Mouse (Mus musculus) kidney, embryonic 15.5 days (tissue): ENCODE measurements around the gene Cdkn2aip. TPM values are rescaled to one million over a fixed set of nuclear protein-coding genes. Genes with fewer than 3 reads are reported as not detected.
A peak's percentile ranks its signal among the peaks of the same experiment; 100 is the strongest.

Experiments
- ATAC-seq: fragments of 200-750 bp; cut with Nextera tagmentation; replicated peaks from 2 replicates; pipeline ENCODE4 v1.8.0; 2017; ENCODE audit warnings: moderate TSS enrichment; ENCODE audit not compliant: low FRiP score
- H3K27ac ChIP-seq: fragments of 300-500 bp; sonication (generic); 2 replicates; pipeline ENCODE4 v1.5.1; 2015; ENCODE audit warnings: mild to moderate bottlenecking, inconsistent platforms
- H3K27me3 ChIP-seq: fragments of 300-500 bp; sonication (generic); 2 replicates; pipeline ENCODE4 v1.6.1; 2015; ENCODE audit warnings: inconsistent platforms
- H3K36me3 ChIP-seq: fragments of 300-500 bp; sonication (generic); 2 replicates; pipeline ENCODE4 v1.6.1; 2015; ENCODE audit warnings: inconsistent platforms
- H3K4me1 ChIP-seq: fragments of 300-500 bp; sonication (generic); 2 replicates; pipeline ENCODE4 v1.6.1; 2015; ENCODE audit warnings: inconsistent platforms
- H3K4me2 ChIP-seq: fragments of 300-500 bp; sonication (generic); 2 replicates; pipeline ENCODE4 v1.6.1; 2015; ENCODE audit warnings: moderate library complexity, mild to moderate bottlenecking, inconsistent platforms
- H3K4me3 ChIP-seq: fragments of 300-500 bp; sonication (generic); replicated peaks from 2 replicates; pipeline ENCODE4 v1.5.1; 2015; ENCODE audit warnings: mild to moderate bottlenecking, inconsistent platforms
- H3K9ac ChIP-seq: fragments of 300-500 bp; sonication (generic); 2 replicates; pipeline ENCODE4 v1.6.1; 2015; ENCODE audit warnings: mild to moderate bottlenecking, inconsistent platforms
- H3K9me3 ChIP-seq: fragments of 300-500 bp; sonication (generic); replicated peaks from 2 replicates; pipeline ENCODE4 v1.6.1; 2016; ENCODE audit warnings: inconsistent platforms
- WGBS: fragments of 180-500 bp; shearing (Covaris S2); methylation state at CpG from one replicate; pipeline ENCODE4 v1.1.7; 2015; ENCODE audit warnings: mixed read lengths; 5-methylcytosine and 5-hydroxymethylcytosine counted together
- polyA plus RNA-seq: library from polyadenylated mRNA; unstranded; fragments of >200 nt; fragmentation: Nextera tagmentation; extraction: Ambion mirVana; gene quantifications from 2 replicates; pipeline ENCODE4 v1.2.1, GENCODE M21; 2015

Cdkn2aip gene
- polyA plus RNA-seq, 1 experiment from 2014 or later = 24.5 TPM

GRCm38 (mm10) chr8:47691831-47692230 lies 21.9 kb downstream of the Cdkn2aip start:
- ATAC-seq = no peak
- WGBS = 76% methylated on average over 10 of the region's 10 CpGs

GRCm38 (mm10) chr8:47691303-47691702 lies 22.4 kb downstream of the Cdkn2aip start:
- Histone ChIP-seq H3K36me3 (no peaks in the 10 kb centered on the region), H3K9me3 (no peaks in the 10 kb centered on the region), H3K9ac (0 out of 2 replicates have a peak overlapping the region, but pooled peaks have one; percentile 0), H3K4me3 (no peak overlapping the region), H3K4me1 (no peaks in the 10 kb centered on the region), H3K27me3 (no peaks in the 10 kb centered on the region), H3K27ac (no peak overlapping the region), H3K4me2 (peak overlapping the region; percentile 53; the same call in 1 of the 2 replicates)
- 64% methylated on average over 7 of the region's 7 CpGs for WGBS
- ATAC-seq = no peak

More at GRCm38 (mm10) chr8:47691831-47692230, 21.9 kb downstream of the Cdkn2aip start:
- no peaks in the 10 kb centered on the region for H3K9me3 ChIP-seq
- no peak overlapping the region for H3K4me2 ChIP-seq
- no peaks in the 10 kb centered on the region for H3K36me3 ChIP-seq
- H3K27ac ChIP-seq = no peak overlapping the region
- H3K4me3 ChIP-seq = no peak overlapping the region
- H3K9ac ChIP-seq = no peak overlapping the region
- H3K4me1 ChIP-seq = no peaks in the 10 kb centered on the region
- no peaks in the 10 kb centered on the region for H3K27me3 ChIP-seq

GRCm38 (mm10) chr8:47690674-47691078 lies 23.1 kb downstream of the Cdkn2aip start:
- H3K4me2 ChIP-seq = peak overlapping the region; percentile 53
- no peaks in the 10 kb centered on the region for H3K36me3 ChIP-seq
- WGBS = 6% methylated on average over 16 of the region's 16 CpGs
- no peak for ATAC-seq
- H3K9me3 ChIP-seq = no peaks in the 10 kb centered on the region
- 0 out of 2 replicates have a peak overlapping the region, but pooled peaks have one; percentile 0 for H3K9ac ChIP-seq
- no peaks in the 10 kb centered on the region for H3K27me3 ChIP-seq
- no peak overlapping the region for H3K27ac ChIP-seq
- no peaks in the 10 kb centered on the region for H3K4me1 ChIP-seq
- peak overlapping the region; percentile 28 for H3K4me3 ChIP-seq

- Histone ChIP-seq H3K27ac (no peak overlapping the region), H3K4me3 (no peak overlapping the region), H3K4me2 (no peak overlapping the region), H3K9ac (no peak overlapping the region), H3K9me3 (no peaks in the 10 kb centered on the region), H3K27me3 (no peaks in the 10 kb centered on the region), H3K36me3 (no peaks in the 10 kb centered on the region), H3K4me1 (no peaks in the 10 kb centered on the region)
- ATAC-seq = no peak
- 69% methylated on average over 12 of the region's 12 CpGs for WGBS
These were observed 23.9 kb downstream of the Cdkn2aip start for GRCm38 (mm10) chr8:47689704-47690326.

GRCm38 (mm10) chr8:47684441-47684840 lies 29.3 kb downstream of the Cdkn2aip start:
- ATAC-seq = no peak
- Histone ChIP-seq H3K4me3 (no peak overlapping the region), H3K9me3 (no peaks in the 10 kb centered on the region), H3K27me3 (no peaks in the 10 kb centered on the region), H3K9ac (no peak overlapping the region), H3K4me2 (no peak overlapping the region), H3K36me3 (peaks cover 6% of the 10 kb centered on the region), H3K4me1 (no peaks in the 10 kb centered on the region), H3K27ac (no peak overlapping the region)
- WGBS = 64% methylated on average over 5 of the region's 5 CpGs

GRCm38 (mm10) chr8:47683994-47684393 lies 29.7 kb downstream of the Cdkn2aip start:
- H3K36me3 ChIP-seq = peaks cover 6% of the 10 kb centered on the region
- no peaks in the 10 kb centered on the region for H3K27me3 ChIP-seq
- no peak overlapping the region for H3K4me2 ChIP-seq
- WGBS = 90% methylated on average over 9 of the region's 9 CpGs
- no peaks in the 10 kb centered on the region for H3K9me3 ChIP-seq
- H3K4me1 ChIP-seq = no peaks in the 10 kb centered on the region
- no peak overlapping the region for H3K4me3 ChIP-seq
- no peak overlapping the region for H3K9ac ChIP-seq
- no peak for ATAC-seq
- H3K27ac ChIP-seq = no peak overlapping the region

- Histone ChIP-seq H3K9me3 (no peaks in the 10 kb centered on the region), H3K4me2 (no peak overlapping the region), H3K9ac (no peak overlapping the region), H3K27ac (no peak overlapping the region), H3K27me3 (no peaks in the 10 kb centered on the region), H3K36me3 (peaks cover 6% of the 10 kb centered on the region), H3K4me3 (no peak overlapping the region), H3K4me1 (peaks cover 13% of the 10 kb centered on the region)
- 89% methylated on average over 4 of the region's 4 CpGs for WGBS
- ATAC-seq = no peak
These were observed 33.4 kb downstream of the Cdkn2aip start for GRCm38 (mm10) chr8:47680306-47680705.

- ATAC-seq = no peak
- H3K36me3 ChIP-seq = peaks cover 6% of the 10 kb centered on the region
- no peaks in the 10 kb centered on the region for H3K9me3 ChIP-seq
- WGBS = 80% methylated on average over 1 of the region's 1 CpGs
- H3K9ac ChIP-seq = no peak overlapping the region
- H3K4me1 ChIP-seq = peaks cover 13% of the 10 kb centered on the region
- no peak overlapping the region for H3K4me3 ChIP-seq
- H3K27me3 ChIP-seq = no peaks in the 10 kb centered on the region
- no peak overlapping the region for H3K27ac ChIP-seq
- no peak overlapping the region for H3K4me2 ChIP-seq
These were observed 34.1 kb downstream of the Cdkn2aip start for GRCm38 (mm10) chr8:47679603-47680002.

- no peak for ATAC-seq
These were observed 37.1 kb downstream of the Cdkn2aip start for GRCm38 (mm10) chr8:47676631-47677030.

GRCm38 (mm10) chr8:47676224-47676623 lies 37.5 kb downstream of the Cdkn2aip start:
- no peaks in the 10 kb centered on the region for H3K36me3 ChIP-seq
- no peaks in the 10 kb centered on the region for H3K27me3 ChIP-seq
- no peaks in the 10 kb centered on the region for H3K9me3 ChIP-seq
- ATAC-seq = no peak
- peak overlapping the region; percentile 99 for H3K27ac ChIP-seq
- peak overlapping the region; percentile 88 for H3K9ac ChIP-seq
- under 1% methylated on average over 15 of the region's 15 CpGs for WGBS
- peaks cover 16% of the 10 kb centered on the region for H3K4me1 ChIP-seq
- peak overlapping the region; percentile 80 for H3K4me2 ChIP-seq
- peak overlapping the region; percentile 99 for H3K4me3 ChIP-seq

More at GRCm38 (mm10) chr8:47676631-47677030, 37.1 kb downstream of the Cdkn2aip start:
- Histone ChIP-seq H3K4me3 (peak overlapping the region; percentile 99), H3K27ac (peak overlapping the region; percentile 99; the same call in 1 of the 2 replicates), H3K27me3 (no peaks in the 10 kb centered on the region), H3K36me3 (no peaks in the 10 kb centered on the region), H3K9ac (peak overlapping the region; percentile 88; the same call in 1 of the 2 replicates), H3K4me1 (peaks cover 16% of the 10 kb centered on the region), H3K9me3 (no peaks in the 10 kb centered on the region), H3K4me2 (peak overlapping the region; percentile 80)
- 44% methylated on average over 2 of the region's 2 CpGs for WGBS

GRCm38 (mm10) chr8:47675786-47676185 lies 37.9 kb downstream of the Cdkn2aip start:
- no peak; the same call in 1 of the 2 replicates for ATAC-seq
- Histone ChIP-seq H3K4me3 (peak overlapping the region; percentile 99), H3K4me2 (peak overlapping the region; percentile 80), H3K36me3 (no peaks in the 10 kb centered on the region), H3K9ac (peak overlapping the region; percentile 88), H3K4me1 (peaks cover 16% of the 10 kb centered on the region), H3K27ac (peak overlapping the region; percentile 99), H3K27me3 (no peaks in the 10 kb centered on the region), H3K9me3 (no peaks in the 10 kb centered on the region)
- WGBS = 1% methylated on average over 20 of the region's 20 CpGs

- under 1% methylated on average over 96 of the region's 106 CpGs for WGBS
- Histone ChIP-seq H3K4me3 (peak within 1 kb of the TSS; percentile 99), H3K4me1 (peaks cover 16% of the 10 kb centered on the region), H3K36me3 (no peaks in the 10 kb centered on the region), H3K4me2 (peak within 1 kb of the TSS; percentile 80), H3K27ac (peak within 1 kb of the TSS; percentile 99), H3K9me3 (no peaks in the 10 kb centered on the region), H3K9ac (peak within 1 kb of the TSS; percentile 94), H3K27me3 (no peaks in the 10 kb centered on the region)
- peak; percentile 93 for ATAC-seq
These were observed 38.7 kb downstream of the Cdkn2aip start, which contains the start of gene Ing2 for GRCm38 (mm10) chr8:47674777-47675710. Ing2 (minus strand) TSS chr8:47675556.
